Mouse (Mus musculus): ENCODE data around the gene Gm20518. TPM values are rescaled to one million over a fixed set of nuclear protein-coding genes. Genes with fewer than 3 reads are reported as not detected.

Gene Gm20518
- polyA plus RNA-seq, 1 experiment from 2014 or later: 0.54 TPM

- Histone ChIP-seq H3K4me2 (ENCODE audit: low read length) (no peak overlapping the region), H3K27ac (replicated peaks; ENCODE audit: low read depth, low read length) (no peak overlapping the region), H3K9ac (replicated peaks; ENCODE audit: low read length) (no peak overlapping the region), H3K4me3 (replicated peaks; ENCODE audit: low read depth, low read length) (no peak overlapping the region), H3K36me3 (ENCODE audit: control insufficient read depth, insufficient read depth, low read length) (peaks cover 92% of the 10 kb centered on the region), H3K27me3 (ENCODE audit: control insufficient read depth, insufficient read depth, low read length) (no peaks in the 10 kb centered on the region), H3K9me3 (ENCODE audit: control insufficient read depth, low read length) (no peaks in the 10 kb centered on the region), H3K4me1 (ENCODE audit: control insufficient read depth, insufficient read depth, low read length) (no peaks in the 10 kb centered on the region)
- DNase-seq (no peak), ATAC-seq (ENCODE audit: low FRiP score, low TSS enrichment) (no peak)
- 93% methylated on average over 10 of the region's 10 CpGs for WGBS
Measured at GRCm38 (mm10) chr16:17843701-17844365, 47.6 kb downstream of the Gm20518 start.

GRCm38 (mm10) chr16:17842437-17842836 lies 49.0 kb downstream of the Gm20518 start:
- Histone ChIP-seq H3K27ac (replicated peaks; ENCODE audit: low read depth, low read length) (no peak overlapping the region), H3K9me3 (ENCODE audit: control insufficient read depth, low read length) (no peaks in the 10 kb centered on the region), H3K4me2 (ENCODE audit: low read length) (no peak overlapping the region), H3K36me3 (ENCODE audit: control insufficient read depth, insufficient read depth, low read length) (peaks cover 80% of the 10 kb centered on the region), H3K27me3 (ENCODE audit: control insufficient read depth, insufficient read depth, low read length) (no peaks in the 10 kb centered on the region), H3K9ac (replicated peaks; ENCODE audit: low read length) (no peak overlapping the region), H3K4me3 (replicated peaks; ENCODE audit: low read depth, low read length) (no peak overlapping the region), H3K4me1 (ENCODE audit: control insufficient read depth, insufficient read depth, low read length) (no peaks in the 10 kb centered on the region)
- ATAC-seq (ENCODE audit: low FRiP score, low TSS enrichment): no peak
- DNase-seq: no peak
- 93% methylated on average over 7 of the region's 7 CpGs for WGBS

GRCm38 (mm10) chr16:17839976-17840375 lies 51.5 kb downstream of the Gm20518 start:
- Histone ChIP-seq H3K9me3 (ENCODE audit: control insufficient read depth, low read length) (no peaks in the 10 kb centered on the region), H3K27me3 (ENCODE audit: control insufficient read depth, insufficient read depth, low read length) (peaks cover 11% of the 10 kb centered on the region), H3K4me3 (replicated peaks; ENCODE audit: low read depth, low read length) (no peak overlapping the region), H3K36me3 (ENCODE audit: control insufficient read depth, insufficient read depth, low read length) (peaks cover 56% of the 10 kb centered on the region), H3K4me2 (ENCODE audit: low read length) (no peak overlapping the region), H3K9ac (replicated peaks; ENCODE audit: low read length) (no peak overlapping the region), H3K4me1 (ENCODE audit: control insufficient read depth, insufficient read depth, low read length) (peaks cover under 1% of the 10 kb centered on the region; the same call in 1 of the 2 replicates), H3K27ac (replicated peaks; ENCODE audit: low read depth, low read length) (no peak overlapping the region)
- WGBS: 88% methylated on average over 4 of the region's 4 CpGs
- ATAC-seq (ENCODE audit: low FRiP score, low TSS enrichment) (no peak), DNase-seq (no peak)

DNA sequence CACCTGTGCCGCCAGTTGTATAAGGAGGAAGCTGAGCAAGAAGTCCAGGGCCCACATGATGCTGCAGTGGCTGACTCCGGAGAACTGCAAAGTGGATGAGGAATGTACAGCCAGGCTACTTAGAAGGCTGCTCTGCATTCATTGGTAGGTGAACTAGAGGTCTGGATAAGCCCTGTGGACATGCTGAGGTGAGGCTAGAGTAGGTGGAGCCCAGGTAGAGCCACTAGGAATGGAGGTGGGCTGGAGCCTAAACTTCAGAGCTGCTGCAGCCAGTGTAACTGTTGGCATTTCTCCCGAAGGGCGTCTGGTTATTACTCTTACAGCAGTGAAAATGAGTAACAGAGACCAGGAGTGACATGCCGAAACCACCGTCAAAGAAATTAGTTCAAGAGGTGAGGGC lies 53.4 kb downstream of the Gm20518 start, which contains the start of gene Car15:
Gene Car15 (minus strand): TSS at position 314 of the 400 bp plus-strand sequence.
- WGBS: 83% methylated on average over 6 of the region's 6 CpGs
- no peak within 1 kb of the TSS for H3K4me2 ChIP-seq (ENCODE audit: low read length)
- no peaks in the 10 kb centered on the region for H3K9me3 ChIP-seq (ENCODE audit: control insufficient read depth, low read length)
- no peak within 1 kb of the TSS for H3K9ac ChIP-seq (replicated peaks; ENCODE audit: low read length)
- ATAC-seq (ENCODE audit: low FRiP score, low TSS enrichment) (no peak), DNase-seq (no peak)
- peaks cover 25% of the 10 kb centered on the region for H3K27me3 ChIP-seq (ENCODE audit: control insufficient read depth, insufficient read depth, low read length)
- no peak within 1 kb of the TSS for H3K27ac ChIP-seq (replicated peaks; ENCODE audit: low read depth, low read length)
- H3K36me3 ChIP-seq (ENCODE audit: control insufficient read depth, insufficient read depth, low read length): peaks cover 37% of the 10 kb centered on the region
- H3K4me1 ChIP-seq (ENCODE audit: control insufficient read depth, insufficient read depth, low read length): peaks cover 10% of the 10 kb centered on the region
- no peak within 1 kb of the TSS for H3K4me3 ChIP-seq (replicated peaks; ENCODE audit: low read depth, low read length)

DNA sequence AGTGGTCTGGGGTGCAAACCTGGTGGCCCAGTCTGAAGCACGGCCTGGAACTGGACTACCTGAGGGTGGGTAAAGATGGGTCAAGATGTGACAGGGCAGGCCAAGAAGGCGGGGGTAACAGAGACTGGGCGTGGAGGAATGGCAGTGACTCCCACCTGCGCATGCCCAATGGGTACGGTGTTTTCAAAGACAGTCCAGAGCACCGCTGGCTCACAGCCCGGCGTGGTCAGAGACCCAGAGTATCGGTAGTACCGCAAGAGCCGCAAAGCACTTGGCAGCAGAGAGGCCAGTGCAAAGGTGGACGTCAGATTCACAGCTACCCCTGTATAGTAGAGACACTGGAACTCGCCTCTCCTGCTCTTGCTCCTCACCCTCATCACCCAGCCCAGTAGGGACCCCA lies 56.0 kb downstream of the Gm20518 start:
- no peak overlapping the region for H3K4me3 ChIP-seq (replicated peaks; ENCODE audit: low read depth, low read length)
- no peak overlapping the region for H3K4me2 ChIP-seq (ENCODE audit: low read length)
- no peak overlapping the region for H3K9ac ChIP-seq (replicated peaks; ENCODE audit: low read length)
- DNase-seq (no peak), ATAC-seq (ENCODE audit: low FRiP score, low TSS enrichment) (no peak)
- no peaks in the 10 kb centered on the region for H3K9me3 ChIP-seq (ENCODE audit: control insufficient read depth, low read length)
- peaks cover 11% of the 10 kb centered on the region; the same call in 1 of the 2 replicates for H3K36me3 ChIP-seq (ENCODE audit: control insufficient read depth, insufficient read depth, low read length)
- 52% methylated on average over 13 of the region's 13 CpGs for WGBS
- H3K4me1 ChIP-seq (ENCODE audit: control insufficient read depth, insufficient read depth, low read length): peaks cover 13% of the 10 kb centered on the region
- no peak overlapping the region for H3K27ac ChIP-seq (replicated peaks; ENCODE audit: low read depth, low read length)
- peaks cover 42% of the 10 kb centered on the region for H3K27me3 ChIP-seq (ENCODE audit: control insufficient read depth, insufficient read depth, low read length)

DNA sequence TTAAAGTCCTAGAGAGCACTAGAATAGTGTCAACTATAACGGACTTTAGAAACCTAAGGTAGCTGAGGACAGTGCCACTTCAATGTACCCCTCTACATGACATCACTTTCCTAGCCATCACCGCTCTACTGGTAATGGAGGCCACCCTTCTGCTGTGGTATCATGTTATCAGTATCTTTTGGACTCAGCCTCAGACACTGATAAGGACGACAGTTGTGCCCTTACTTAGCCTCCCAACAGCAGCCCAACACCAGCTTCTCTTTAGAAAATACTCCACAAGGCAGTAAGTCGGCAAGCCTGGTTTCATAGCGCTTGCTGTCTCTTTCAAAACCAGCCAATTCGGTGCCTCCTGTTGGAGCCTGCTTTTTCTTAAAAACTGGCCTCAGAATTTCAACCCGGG lies 56.9 kb downstream of the Gm20518 start:
- WGBS: 49% methylated on average over 7 of the region's 7 CpGs
- no peak for DNase-seq
- H3K27ac ChIP-seq (replicated peaks; ENCODE audit: low read depth, low read length): peak overlapping the region; percentile 90
- 0 out of 2 replicates have a peak, but pooled peaks cover 2% of the 10 kb centered on the region for H3K36me3 ChIP-seq (ENCODE audit: control insufficient read depth, insufficient read depth, low read length)
- peak overlapping the region; percentile 87 for H3K4me2 ChIP-seq (ENCODE audit: low read length)
- no peak for ATAC-seq (ENCODE audit: low FRiP score, low TSS enrichment)
- peaks cover 13% of the 10 kb centered on the region for H3K4me1 ChIP-seq (ENCODE audit: control insufficient read depth, insufficient read depth, low read length)
- no peaks in the 10 kb centered on the region for H3K9me3 ChIP-seq (ENCODE audit: control insufficient read depth, low read length)
- H3K9ac ChIP-seq (replicated peaks; ENCODE audit: low read length): peak overlapping the region; percentile 77
- peaks cover 42% of the 10 kb centered on the region for H3K27me3 ChIP-seq (ENCODE audit: control insufficient read depth, insufficient read depth, low read length)
- peak overlapping the region; percentile 55 for H3K4me3 ChIP-seq (replicated peaks; ENCODE audit: low read depth, low read length)

DNA sequence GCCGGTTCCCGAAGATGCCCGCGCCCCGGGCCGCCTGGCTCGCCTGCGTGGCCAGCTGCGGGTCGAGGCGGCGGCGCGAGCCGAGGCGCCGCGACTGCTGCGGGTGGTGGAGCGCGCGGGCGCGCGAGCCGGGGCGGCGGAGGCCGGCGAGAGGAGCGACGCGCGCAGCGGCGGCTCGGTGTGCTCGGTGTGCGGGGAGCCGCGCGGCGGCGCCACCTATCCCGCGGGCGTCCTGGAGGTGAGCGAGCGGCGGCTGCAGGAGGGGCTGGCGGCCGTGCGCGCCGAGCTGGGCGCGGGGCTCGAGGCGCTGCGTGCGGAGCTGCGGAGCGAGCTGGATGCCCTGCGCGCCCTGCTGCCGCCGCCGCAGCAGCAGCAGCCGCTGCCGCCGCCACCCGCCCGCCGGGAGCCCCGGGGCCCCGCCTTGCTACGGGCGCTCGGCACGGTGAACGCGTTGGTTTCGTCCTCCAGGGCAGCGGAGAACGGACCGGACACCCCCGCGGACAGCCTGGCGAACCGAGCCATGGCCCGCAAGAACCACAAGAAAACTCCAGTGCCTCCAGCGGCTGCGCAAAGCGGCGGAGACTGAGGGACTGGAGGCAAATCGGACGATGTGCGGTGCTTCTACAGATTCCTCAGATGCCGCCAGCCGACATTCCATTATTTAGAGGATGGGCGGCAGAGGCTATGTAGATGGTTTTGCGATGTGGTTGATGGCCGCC lies 57.6 kb downstream of the Gm20518 start:
- Histone ChIP-seq H3K9ac (replicated peaks; ENCODE audit: low read length) (peak overlapping the region; percentile 77), H3K4me1 (ENCODE audit: control insufficient read depth, insufficient read depth, low read length) (peaks cover 13% of the 10 kb centered on the region), H3K4me2 (ENCODE audit: low read length) (peak overlapping the region; percentile 87), H3K27me3 (ENCODE audit: control insufficient read depth, insufficient read depth, low read length) (peaks cover 42% of the 10 kb centered on the region), H3K4me3 (replicated peaks; ENCODE audit: low read depth, low read length) (peak overlapping the region; percentile 55), H3K9me3 (ENCODE audit: control insufficient read depth, low read length) (no peaks in the 10 kb centered on the region), H3K36me3 (ENCODE audit: control insufficient read depth, insufficient read depth, low read length) (0 out of 2 replicates have a peak, but pooled peaks cover 2% of the 10 kb centered on the region), H3K27ac (replicated peaks; ENCODE audit: low read depth, low read length) (peak overlapping the region; percentile 90)
- ATAC-seq (ENCODE audit: low FRiP score, low TSS enrichment) (peak; percentile 64), DNase-seq (peak; percentile 83)
- WGBS: under 1% methylated on average over 101 of the region's 103 CpGs

DNA sequence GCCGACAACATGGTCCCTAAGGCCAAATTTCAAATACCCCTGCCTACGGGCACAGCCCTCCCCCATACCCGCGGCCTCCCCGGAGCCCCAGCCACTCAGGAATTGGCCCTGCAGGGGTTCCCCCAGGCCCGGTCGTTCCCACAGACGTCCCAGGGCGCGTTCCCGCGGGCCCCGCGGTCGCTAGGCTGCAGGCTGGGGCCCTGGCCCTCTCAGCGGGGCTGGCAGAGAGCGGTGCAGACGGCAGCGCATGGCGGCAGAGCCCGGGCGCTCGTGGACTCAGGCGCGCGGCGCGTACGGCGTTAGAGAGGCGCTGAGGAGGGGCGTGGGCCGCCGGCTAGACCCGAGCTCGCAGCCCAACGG lies 58.2 kb downstream of the Gm20518 start:
- H3K9me3 ChIP-seq (ENCODE audit: control insufficient read depth, low read length): no peaks in the 10 kb centered on the region
- H3K4me1 ChIP-seq (ENCODE audit: control insufficient read depth, insufficient read depth, low read length): peaks cover 13% of the 10 kb centered on the region
- DNase-seq (peak; percentile 75), ATAC-seq (ENCODE audit: low FRiP score, low TSS enrichment) (peak; percentile 69)
- H3K36me3 ChIP-seq (ENCODE audit: control insufficient read depth, insufficient read depth, low read length): no peaks in the 10 kb centered on the region
- H3K9ac ChIP-seq (replicated peaks; ENCODE audit: low read length): peak overlapping the region; percentile 77
- peak overlapping the region; percentile 55 for H3K4me3 ChIP-seq (replicated peaks; ENCODE audit: low read depth, low read length)
- peaks cover 42% of the 10 kb centered on the region for H3K27me3 ChIP-seq (ENCODE audit: control insufficient read depth, insufficient read depth, low read length)
- H3K4me2 ChIP-seq (ENCODE audit: low read length): peak overlapping the region; percentile 87
- WGBS: 2% methylated on average over 34 of the region's 37 CpGs
- peak overlapping the region; percentile 90 for H3K27ac ChIP-seq (replicated peaks; ENCODE audit: low read depth, low read length)

Measured in midbrain, embryonic 14.5 days (tissue).